Mouse (Mus musculus) frontal cortex, adult 2 months (tissue): Measurements from ENCODE around the gene Rad51b. TPM values are rescaled to one million over a fixed set of nuclear protein-coding genes. Genes with fewer than 3 reads are reported as not detected.

Experiments
- DNase-seq, 2 experiments: peaks; one replicate each; pipeline ENCODE4 v3.0.0; 2022; ENCODE audit warnings: low spot score in 1 of 2; ENCODE audit errors: extremely low spot score in 1 of 2
- polyA plus RNA-seq: library from polyadenylated mRNA; depleted of rRNA; stranded (reverse); fragments of >200 nt; gene quantifications from 2 replicates; pipeline ENCODE4 v1.2.3, GENCODE M21; 2012

Gene Rad51b
- polyA plus RNA-seq, 1 experiment, result 0.14 TPM

DNA sequence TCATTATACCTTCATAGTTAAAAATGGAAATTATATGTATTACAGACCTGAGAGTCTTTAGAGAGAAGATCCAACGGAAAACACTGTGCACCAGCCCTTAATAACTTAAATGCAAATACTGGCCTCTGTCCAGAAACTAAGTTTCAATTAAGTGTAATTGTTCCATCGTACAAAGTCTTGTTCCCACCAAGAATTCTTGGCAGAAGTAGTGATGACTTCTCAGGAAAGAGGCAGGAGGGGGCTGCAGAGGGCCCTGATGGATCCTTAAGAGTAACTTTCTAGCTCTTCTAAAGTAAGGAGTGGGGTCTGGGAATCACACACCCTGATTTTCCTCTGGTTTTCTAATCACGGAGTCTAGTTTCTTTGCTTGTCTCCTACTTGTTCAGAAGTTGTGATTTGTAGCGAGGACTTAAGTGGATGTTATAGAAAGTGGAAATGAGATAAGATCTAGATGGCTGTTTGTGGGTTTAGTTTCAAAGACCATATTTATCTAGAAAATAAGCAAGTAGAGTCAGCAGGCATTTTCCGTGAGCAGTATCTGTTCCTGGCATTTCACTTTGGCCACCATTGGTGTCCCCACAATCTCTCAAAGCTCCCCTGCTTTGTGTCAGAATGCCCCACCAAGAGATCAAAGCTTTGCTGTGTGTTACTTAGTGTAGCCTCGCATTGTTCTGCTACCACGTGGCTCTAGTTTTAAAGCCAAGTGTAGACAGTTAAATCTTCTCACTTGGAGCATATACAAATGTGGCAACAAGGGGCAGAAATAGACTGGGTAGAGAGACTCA lies 132.6 kb downstream of the Rad51b start:
- DNase-seq, result no peak

DNA sequence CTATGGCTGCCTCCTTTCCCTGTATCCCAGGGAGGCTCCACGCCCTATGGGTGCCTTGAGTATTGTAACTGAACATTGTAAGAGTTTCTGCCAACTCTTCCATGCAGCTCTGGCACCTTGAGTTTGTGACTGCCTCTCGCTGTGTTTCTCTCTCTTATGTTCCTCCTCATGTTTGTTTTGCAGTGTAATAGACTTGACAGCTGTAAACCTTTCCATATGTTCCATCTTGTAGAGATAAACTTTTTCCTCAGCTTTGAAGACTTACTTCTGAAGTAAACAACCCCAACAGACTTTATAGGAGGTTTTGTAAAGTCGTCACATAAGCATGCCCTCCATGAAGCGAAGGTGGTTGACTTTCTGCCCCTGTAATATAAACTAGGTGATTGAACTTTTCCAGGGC lies 134.1 kb downstream of the Rad51b start:
- no peak for DNase-seq

DNA sequence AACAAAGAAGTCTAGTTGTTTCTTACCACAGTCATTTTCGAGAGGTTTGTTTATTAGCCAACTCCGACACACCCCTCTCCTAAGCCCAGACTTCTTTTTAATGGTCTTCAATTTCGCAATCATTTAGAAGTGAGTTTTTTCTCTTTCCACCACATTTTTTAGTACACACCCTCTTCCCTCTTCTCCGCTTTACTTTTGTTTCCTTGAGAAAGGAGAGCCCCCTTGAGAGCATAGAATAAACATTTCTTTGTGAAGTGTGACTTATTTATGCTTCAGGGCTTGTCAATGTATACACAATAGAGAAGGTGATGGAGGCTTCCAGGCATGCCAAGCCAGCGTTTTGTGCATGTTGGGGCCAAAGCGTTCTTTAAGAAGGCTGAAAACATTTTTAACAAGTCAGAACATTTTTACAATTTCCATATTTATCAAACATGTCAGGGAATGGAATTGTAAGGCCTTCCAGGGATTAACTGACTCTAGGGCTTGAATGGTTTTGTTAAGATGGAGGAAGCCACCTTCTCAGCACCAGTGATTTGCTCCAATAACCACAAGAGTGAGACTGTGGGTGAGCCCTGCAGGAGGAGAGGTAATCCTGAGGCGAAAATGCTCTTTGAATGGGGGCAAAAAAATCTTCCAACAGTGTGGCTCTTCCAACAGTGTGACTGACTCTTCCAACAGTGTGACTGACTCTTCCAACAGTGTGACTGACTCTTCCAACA lies 136.8 kb downstream of the Rad51b start:
- DNase-seq, result no peak

DNA sequence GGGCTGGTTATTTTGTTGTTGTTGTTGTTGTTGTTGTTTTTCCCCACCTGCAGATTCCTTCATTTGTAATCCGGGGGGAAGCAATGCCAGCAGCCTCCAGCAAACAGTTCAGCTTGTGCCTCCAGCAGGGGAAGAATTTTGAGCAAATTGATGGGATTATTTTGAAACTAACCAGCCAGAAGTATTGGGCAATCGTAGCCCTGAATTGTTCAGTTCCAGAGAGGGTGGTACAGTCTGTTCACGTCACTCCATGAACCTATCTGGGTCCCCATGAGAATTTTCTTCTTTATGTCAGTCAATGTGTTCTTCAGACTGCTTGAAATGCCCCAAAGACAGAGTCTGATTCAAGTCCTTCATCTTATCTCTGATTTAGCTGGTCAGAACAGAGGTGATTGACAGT lies 138.4 kb downstream of the Rad51b start:
- DNase-seq, result no peak

DNA sequence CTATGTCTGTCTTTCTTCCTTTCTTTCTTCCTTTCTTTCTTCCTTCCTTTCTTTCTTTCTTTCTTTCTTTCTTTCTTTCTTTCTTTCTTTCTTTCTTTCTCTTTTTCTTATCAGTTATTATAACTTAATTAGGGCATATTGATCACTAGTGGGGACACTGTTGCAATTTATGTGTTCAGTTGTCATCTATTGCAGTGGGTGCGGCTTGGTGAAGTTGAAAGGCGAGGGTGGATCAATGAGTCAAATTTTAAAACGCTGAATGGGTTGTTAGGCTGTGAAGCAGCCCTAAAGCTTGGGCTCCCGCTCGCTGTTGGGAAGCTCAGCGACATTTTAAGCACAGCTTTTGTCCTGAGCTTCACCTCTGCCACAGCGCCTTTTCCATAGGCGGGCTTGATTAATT lies 139.0 kb downstream of the Rad51b start:
- DNase-seq, result no peak

DNA sequence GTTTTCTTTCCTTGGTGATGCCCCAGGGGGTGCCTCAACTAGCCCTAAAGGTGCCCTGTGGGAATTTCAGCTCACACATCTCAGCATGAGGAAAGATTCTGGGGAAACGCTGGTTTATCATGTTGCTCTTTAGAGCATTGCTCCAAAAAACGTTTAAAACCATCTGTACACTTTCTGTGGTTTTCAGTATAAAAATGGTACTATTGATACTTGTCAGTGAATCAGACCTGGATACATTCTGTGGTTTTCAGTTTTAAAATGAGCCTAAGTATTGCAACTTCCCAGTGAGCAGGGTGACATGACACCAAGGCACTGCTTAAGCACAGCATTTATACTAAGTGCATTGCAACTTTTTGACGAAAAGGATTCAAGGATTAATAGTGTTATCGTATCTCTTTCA lies 139.8 kb downstream of the Rad51b start:
- DNase-seq, result no peak

DNA sequence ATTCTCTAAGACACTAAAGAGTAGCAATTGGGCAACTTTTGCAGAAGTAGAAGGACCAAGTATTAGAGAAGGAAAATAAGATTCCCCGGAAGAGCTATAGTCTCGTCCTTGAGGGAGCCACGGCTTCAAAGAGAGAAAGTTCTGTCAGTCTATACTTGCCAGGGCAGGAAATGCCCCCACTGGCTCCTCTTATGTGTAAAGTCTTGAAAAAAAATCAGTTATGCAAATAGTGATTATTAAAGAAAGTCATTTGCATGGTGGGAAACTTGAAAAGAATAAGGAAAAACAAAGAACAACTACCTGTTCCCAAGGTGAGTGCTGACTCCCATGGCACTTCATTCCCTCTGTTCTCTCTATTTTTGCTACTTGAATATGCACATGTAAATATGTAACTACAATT lies 140.5 kb downstream of the Rad51b start:
- DNase-seq, result no peak

DNA sequence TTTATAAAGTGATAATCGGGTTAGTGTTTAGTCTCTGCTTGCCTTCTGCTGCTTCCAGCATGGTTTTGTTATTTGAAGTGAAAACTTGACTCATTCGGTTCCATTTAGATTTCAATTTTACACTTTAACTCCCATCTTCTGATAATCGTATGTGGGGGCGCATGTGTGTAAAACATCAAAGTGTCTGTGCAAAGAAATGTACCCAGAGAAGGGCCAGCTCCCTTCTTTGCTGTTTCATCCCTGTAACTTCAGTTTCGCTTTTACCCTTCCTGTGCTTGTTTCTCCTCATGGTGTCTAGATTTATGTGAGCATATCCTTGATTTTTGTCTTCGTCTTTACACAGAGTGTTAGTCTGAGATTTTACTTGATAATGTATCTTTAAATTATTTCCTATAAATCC lies 142.9 kb downstream of the Rad51b start:
- no peak for DNase-seq

DNA sequence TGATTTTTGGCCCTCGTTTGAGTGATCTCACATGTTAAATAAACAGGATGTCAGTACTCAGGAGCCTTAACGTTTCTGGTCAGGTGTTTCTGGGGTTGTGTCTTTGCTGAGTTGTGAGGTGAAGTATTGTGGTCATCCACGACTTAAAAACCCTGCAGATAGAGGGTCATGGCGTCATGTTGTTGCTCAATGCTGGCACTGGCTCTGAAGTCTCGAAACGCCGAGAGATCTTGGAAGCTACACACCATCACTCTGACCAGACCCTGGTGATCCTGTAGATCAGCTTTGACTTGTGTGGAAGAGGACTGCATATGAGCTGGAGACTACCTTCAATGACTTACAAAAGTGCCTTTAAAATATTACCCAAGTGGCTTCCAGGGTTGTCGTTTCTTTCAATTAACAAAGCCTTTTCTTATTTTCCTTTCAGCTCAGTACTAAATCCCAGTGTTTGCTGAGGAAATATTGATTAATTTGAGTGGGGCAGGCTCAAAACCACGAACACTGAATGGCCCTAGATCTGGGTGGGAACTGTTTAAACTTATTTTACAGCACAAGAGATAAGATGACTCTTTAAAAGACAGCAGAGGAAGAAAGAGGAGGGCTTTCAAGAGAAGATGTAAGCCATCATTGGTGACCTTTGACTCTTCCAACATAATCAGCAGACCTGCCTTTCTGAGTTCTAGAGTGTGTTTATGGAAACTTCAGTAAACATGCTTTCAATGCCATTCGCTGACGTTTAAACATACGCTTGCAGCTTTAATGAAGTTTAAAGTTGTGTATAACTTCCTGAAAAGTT lies 144.3 kb downstream of the Rad51b start:
- no peak for DNase-seq

DNA sequence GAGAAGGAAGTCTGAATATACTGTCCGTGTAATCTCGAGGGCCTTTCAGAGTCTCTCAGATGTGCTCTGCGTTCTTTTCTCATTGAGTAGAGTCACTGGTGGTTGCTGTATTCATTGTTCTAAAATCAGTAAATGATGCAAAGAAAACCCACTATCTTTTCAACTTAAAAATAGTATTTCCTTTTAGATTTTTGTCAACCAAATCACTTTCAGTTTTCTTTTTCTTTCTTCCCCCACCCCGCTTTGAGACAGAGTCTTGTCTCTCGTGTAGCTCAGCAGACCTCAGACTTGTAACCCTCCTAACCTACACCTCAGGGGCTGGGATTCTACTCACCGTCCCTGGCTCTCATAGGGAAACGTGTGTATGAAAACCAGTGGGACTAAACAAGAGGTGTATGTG lies 145.0 kb downstream of the Rad51b start:
- no peak for DNase-seq

DNA sequence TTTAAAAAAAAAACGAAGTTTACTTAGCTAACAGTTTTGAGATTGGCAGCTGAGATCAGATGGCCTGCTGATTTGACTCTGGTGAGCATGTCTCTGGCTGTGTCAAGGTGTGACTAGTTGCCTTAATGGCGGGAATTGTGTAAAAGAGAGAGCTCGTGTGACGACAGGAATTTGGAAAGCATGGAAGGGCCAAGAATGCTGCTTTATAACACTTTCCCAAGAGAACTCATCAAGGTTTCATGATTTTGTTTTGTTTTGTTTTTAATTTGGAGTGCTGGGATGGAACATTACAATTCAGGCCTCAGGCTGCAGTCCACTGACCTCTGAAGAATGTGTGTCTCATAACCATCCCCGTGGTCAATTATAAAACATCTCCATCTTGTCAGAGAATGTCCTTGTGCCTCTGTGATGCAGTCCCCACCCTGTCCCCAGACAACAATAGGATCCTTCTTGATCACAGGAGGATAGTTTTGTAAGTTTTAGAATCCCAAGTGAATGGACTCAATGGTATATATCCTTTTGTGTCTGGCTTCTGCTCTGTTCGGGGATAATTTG lies 145.8 kb downstream of the Rad51b start:
- no peak for DNase-seq

DNA sequence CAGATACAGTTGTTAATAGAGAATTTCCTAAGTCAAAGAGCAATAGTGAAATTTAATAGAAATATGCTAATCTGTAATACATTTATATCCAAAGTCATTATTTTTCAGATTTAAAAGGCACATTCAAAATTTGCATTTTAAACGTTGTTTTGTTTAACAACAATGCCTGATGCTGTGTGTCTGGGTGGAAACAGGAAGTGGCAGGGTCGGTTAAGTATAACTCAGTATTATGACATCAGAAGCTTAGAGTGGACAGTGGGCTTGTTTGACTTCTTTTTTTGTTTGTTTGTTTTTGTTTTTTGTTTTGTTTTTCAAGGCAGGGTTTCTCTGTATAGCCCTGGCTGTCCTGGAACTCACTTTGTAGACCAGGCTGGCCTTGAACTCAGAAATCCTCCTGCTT lies 147.6 kb downstream of the Rad51b start:
- no peak for DNase-seq

DNA sequence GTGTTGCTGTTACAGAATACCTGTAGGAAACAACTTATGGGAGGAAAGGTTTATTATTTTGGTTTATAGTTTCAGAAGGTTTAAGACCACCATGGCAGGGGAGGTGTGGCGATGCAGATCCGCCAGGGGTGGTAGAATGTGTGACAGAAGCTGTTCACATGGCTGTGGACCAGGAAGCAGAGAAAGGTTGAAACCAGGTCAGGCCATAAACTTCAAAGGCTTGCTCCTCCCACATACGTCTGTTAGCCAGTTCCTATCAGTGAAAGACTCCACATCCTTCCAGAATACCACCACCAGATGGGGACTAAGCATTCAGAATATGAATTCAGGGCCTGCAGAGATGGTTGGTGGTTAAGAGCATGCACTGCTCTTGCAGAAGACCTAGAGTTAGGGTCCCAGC lies 150.0 kb downstream of the Rad51b start:
- no peak for DNase-seq

DNA sequence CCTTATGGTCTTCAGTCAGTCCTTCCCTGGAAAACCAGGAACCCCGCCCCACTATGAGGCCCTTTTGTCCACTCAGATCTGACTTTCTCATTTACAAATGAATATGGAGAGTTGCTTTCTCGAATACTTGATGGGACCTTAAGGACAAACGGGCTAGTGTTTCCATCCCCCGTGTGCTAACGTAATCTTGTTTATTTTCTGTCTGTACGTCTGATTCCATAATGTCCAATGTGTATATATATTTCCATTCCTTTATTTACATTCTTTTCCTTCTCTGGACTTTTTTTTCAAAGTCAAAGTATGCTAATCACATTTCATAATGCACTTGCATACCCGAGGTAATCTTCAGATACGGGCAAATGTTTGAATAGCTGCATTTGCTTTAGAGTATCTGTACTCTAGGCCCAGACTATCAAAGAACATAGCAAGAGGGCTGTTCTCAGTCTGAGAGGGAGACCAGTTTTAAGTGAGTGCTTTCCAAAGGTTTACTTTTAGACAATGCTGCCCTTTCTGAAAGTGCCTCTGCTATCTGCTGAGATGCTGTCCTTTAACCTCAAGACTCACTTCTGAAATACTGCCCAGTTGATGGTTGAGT lies 152.8 kb downstream of the Rad51b start:
- DNase-seq, result no peak

DNA sequence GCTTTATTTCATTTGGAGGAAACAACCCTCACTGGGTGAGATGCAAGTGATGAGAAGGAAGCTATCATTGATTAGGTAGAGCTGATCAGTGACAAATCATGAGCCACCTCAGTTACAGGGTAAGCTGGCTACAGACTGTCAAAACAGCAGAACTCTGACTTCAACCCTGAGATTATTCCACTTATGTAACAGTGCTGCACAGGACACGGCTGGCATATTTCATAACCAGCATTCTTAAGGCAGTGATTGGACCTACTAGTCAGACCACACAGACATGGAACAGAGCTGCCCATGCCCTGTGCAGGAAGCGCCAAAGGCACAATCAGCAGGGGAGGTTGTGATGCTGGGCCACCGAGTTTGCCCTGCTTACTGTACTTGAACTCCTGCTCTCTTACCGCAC lies 155.8 kb downstream of the Rad51b start:
- DNase-seq, result no peak

DNA sequence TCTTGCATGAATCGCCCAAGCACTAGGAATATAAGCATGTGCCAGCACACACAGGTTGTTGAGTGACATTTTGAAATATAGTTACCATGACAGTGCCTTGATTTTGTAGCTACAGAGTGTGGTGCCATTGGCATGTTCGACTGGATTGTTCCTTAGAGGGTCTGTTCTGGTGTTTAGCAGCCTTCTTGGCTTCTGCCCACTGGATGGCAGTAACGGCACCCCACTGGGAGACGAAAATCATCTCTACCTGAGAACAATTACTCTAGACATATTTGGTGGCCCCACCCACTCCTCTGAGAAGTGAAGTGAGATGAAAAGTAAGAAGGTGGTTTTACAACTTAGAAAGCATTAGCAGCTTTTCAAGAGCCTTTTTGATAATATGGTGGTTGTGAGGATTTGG lies 156.9 kb downstream of the Rad51b start:
- DNase-seq, result no peak

DNA sequence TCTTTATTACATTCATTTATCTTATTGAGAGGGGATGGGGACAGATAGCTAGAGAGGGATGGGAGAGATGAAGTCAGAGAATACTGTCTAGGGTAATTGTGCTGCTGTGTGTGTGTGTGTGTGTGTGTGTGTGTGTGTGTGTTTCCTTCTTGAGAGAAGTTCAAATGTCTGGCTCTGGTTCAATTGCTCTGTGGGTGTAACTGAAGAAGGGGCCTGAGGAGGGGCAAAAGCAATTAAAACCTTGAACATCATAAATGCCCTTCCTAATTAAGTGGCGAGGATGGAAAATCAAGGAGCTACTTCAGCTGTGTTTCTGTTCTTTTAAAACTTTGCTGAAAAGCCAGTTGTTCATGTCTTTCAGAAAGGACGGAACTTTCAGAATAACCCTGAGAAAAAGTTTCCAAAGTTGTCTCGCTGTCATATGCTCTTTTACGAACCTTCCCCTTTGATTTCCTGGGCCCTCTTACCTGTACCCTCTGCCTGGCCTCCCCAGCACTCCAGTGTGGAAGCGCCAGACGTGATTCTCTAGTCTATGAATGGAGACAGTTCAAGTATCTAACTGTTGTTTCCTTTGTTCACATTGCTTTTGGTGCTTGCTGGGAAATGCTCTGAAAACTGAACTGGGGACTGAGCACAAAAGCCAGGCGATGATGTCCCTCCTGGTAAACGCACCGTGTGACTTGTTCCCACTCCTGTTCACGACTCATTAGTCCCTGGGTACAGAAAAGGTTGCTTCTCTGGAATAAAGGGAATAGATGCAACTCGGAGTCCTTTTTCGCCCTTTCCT lies 158.2 kb downstream of the Rad51b start:
- DNase-seq, result no peak

DNA sequence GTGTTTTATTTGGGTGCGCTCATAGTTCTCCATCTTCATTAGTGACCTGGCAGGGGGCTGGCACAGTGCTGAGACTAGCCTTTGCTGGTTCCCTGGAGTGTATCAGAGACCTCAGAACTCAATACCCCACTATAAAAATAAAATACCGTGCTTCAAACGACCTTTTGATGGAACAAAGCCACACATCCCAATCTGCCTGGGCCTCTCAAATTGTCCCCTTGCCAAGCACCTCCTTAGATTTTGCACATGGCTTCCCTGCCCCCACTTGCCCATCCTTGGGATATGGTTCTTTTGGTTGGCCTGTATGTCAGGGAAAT lies 158.7 kb downstream of the Rad51b start:
- no peak for DNase-seq

DNA sequence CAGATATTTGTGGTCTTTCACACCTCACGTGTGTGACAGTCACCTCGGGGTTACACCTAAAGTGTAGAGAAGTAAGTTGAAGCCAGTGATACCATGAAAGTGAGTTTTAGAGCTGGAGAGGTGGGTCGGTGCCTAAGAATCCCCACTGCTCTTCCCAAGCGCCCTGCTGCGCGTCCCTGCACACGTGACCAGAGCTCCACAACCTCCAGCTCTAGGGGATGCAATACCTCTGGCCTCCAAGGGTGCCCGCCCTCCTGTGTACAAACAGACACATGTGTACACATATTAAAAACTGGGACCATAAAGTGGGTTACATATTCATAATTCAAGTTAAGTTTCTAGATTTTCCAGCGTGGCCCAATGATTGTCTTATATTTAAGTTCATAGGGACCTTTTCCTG lies 159.2 kb downstream of the Rad51b start:
- no peak for DNase-seq

DNA sequence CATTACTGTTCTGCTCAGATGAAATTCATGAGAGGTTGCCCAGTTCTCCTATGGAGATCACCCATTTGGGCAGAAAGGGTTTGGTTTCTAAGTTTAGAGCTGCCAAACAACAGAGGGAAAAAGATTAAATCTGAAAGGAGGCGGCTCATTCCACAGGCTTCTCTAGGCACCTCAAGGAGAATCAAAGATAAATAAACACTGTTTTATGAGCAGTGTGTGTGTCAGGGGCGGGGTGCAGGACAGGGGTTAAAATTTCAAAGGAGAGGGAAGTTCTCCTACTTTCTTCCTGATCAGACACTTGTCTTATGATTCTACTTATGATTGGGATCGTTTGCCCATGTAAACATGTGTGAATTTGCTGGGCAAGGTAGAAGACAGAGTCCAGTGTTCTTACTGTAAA lies 166.3 kb downstream of the Rad51b start:
- DNase-seq, result no peak
